Mouse (Mus musculus) heart, embryonic 14.5 days (tissue): Measurements from ENCODE around the gene Ric1. TPM values are rescaled to one million over a fixed set of nuclear protein-coding genes. Genes with fewer than 3 reads are reported as not detected.
"Not testable (repeated sequence)": the region's sequence is repeated elsewhere in the genome, so short reads cannot be mapped to it uniquely, and the experiment has no call there.

Experiments
- ATAC-seq: fragments of 200-750 bp; cut with Nextera tagmentation; 2 replicates; pipeline ENCODE4 v1.8.0; 2017; ENCODE audit warnings: low read depth, moderate TSS enrichment; ENCODE audit not compliant: insufficient number of reproducible peaks, insufficient read depth, low FRiP score
- H3K27ac ChIP-seq, 2 experiments: fragments of 200-500 bp in 1 of 2; fragments of 300-500 bp in 1 of 2; sonication (generic) in 1 of 2; replicated peaks in 1 of 2; 2 replicates each; pipeline ENCODE4 v1.5.1; 2012 to 2014; ENCODE audit warnings: low read depth in 2 of 2, low read length in 2 of 2, control low read depth in 1 of 2, mild to moderate bottlenecking in 1 of 2, mixed read lengths in 1 of 2; ENCODE audit not compliant: control insufficient read depth in 1 of 2, insufficient read depth in 1 of 2
- H3K27me3 ChIP-seq: fragments of 300-500 bp; sonication (generic); 2 replicates; pipeline ENCODE4 v1.6.1; 2014; ENCODE audit warnings: mild to moderate bottlenecking, low read length, control low read depth; ENCODE audit not compliant: control insufficient read depth, insufficient read depth
- H3K36me3 ChIP-seq: fragments of 300-500 bp; sonication (generic); 2 replicates; pipeline ENCODE4 v1.6.1; 2014; ENCODE audit warnings: mild to moderate bottlenecking, control low read depth, low read length, mixed read lengths; ENCODE audit not compliant: control insufficient read depth, insufficient read depth
- H3K4me1 ChIP-seq, 2 experiments: fragments of 200-500 bp in 1 of 2; fragments of 300-500 bp in 1 of 2; sonication (generic) in 1 of 2; 2 replicates each; pipeline ENCODE4 v1.6.1; 2012 to 2014; ENCODE audit warnings: low read length in 2 of 2, control low read depth in 1 of 2, mixed read lengths in 1 of 2; ENCODE audit not compliant: control insufficient read depth in 2 of 2, insufficient read depth in 2 of 2
- H3K4me2 ChIP-seq: fragments of 300-500 bp; sonication (generic); 2 replicates; pipeline ENCODE4 v1.6.1; 2014; ENCODE audit warnings: mild to moderate bottlenecking, low read length
- H3K4me3 ChIP-seq, 2 experiments: fragments of 200-500 bp in 1 of 2; fragments of 300-500 bp in 1 of 2; sonication (generic) in 1 of 2; 2 replicates each; pipeline ENCODE4 v1.5.1; 2012 to 2014; ENCODE audit warnings: low read length in 2 of 2, mild to moderate bottlenecking in 2 of 2, control low read depth in 1 of 2, low read depth in 1 of 2, moderate library complexity in 1 of 2; ENCODE audit not compliant: control insufficient read depth in 1 of 2, insufficient read depth in 1 of 2
- H3K9ac ChIP-seq: fragments of 300-500 bp; sonication (generic); 2 replicates; pipeline ENCODE4 v1.6.1; 2014; ENCODE audit warnings: mild to moderate bottlenecking, low read length
- H3K9me3 ChIP-seq: fragments of 300-500 bp; sonication (generic); 2 replicates; pipeline ENCODE4 v1.6.1; 2016; ENCODE audit warnings: low read length, control low read depth; ENCODE audit not compliant: control insufficient read depth
- WGBS: fragments of 180-500 bp; shearing (Covaris S2); extraction: QIAGEN DNeasy Blood & Tissue Kit; methylation state at CpG from one replicate; pipeline ENCODE4 v1.1.7; 2014; 5-methylcytosine and 5-hydroxymethylcytosine counted together
- polyA plus RNA-seq: library from polyadenylated mRNA; unstranded; fragments of >200 nt; fragmentation: Nextera tagmentation; extraction: Ambion mirVana; gene quantifications from 2 replicates; pipeline ENCODE4 v1.2.1, GENCODE M21; 2014

The Ric1 gene
- polyA plus RNA-seq, 1 experiment from 2014 or later: 9.7 TPM

DNA sequence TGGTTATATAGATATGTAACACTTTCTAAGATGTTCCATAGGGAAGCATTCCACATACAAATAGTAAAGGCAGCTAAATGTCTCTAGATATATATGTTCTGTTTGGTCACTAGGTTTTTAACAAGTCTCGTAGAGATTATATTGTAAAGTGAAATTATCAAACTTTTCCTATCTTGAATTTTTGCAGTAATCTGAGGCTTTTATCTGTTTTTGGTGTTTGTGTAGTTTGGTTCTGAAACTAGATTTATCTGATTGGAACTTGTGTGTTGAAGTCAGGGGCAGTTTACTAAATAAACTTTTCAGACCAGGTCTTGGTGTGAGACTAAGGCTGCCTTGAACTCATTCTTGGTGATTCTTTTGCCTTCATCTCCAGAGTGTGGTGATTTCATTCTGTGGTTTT is 29.0 kb downstream of the Ric1 start:
- H3K36me3 ChIP-seq: no peaks in the 10 kb centered on the region

DNA sequence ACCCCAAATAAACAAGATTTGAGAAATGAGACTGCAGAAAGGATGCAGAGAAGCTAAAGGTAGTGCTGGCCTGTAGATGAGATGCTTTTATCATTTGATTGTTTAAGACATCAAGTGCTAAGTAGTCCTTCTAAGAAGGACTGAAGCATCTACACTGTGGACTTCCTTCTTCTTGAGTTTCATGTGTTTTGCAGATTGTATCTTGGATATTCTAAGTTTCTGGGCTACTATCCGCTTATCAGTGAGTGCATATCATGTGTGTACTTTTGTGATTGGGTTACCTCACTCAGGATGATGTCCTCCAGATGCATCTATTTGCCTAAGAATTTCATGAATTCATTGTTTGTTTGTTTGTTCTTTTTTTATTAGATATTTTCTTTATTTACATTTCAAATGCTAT is 29.9 kb downstream of the Ric1 start:
- not testable (repeated sequence) for H3K4me1 ChIP-seq, H3K9ac ChIP-seq, H3K27me3 ChIP-seq, ATAC-seq, H3K9me3 ChIP-seq, H3K27ac ChIP-seq, H3K36me3 ChIP-seq, H3K4me3 ChIP-seq, H3K4me2 ChIP-seq
- 95% methylated on average over 1 of the region's 1 CpGs for WGBS

More for the DNA sequence above, 29.0 kb downstream of the Ric1 start:
- Histone ChIP-seq H3K9me3 (no peaks in the 10 kb centered on the region), H3K4me2 (no peak overlapping the region), H3K27ac (no peak overlapping the region), H3K27me3 (no peaks in the 10 kb centered on the region), H3K4me3 (no peak overlapping the region), H3K4me1 (no peaks in the 10 kb centered on the region), H3K9ac (no peak overlapping the region)
- 94% methylated on average over 1 of the region's 1 CpGs for WGBS
- ATAC-seq: no peak

DNA sequence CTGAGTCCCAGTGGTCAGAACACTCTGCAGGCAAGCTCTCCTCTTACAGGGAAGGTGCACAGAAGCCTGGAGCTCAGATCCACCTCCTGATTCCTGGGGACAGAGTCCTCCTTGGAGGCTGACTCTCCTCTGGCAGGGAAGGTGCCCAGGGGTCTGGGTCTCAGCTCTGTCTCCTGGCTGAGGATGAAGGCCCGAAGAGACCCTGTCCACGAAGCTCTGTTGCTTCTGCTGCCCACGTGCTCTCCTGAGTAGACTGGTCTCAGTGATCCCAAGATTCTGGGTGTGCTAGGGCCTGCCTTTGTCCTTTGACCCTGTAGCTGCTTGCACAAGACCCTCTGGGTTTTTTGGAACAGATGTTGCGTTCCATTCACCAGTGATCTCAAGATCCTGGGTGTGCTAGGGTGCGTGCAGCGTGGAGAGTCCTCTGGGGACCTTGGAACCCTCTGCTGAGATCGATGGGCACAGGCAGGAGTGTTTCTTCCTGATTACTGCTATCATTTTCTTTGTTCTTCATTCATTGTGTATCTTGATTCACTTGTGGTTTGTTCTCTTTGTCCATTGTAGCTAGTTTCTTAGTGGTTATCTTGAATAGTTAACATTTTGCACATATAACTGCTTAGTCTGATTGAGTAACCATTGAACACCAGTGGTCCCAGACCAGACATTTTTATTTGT is 35.2 kb downstream of the Ric1 start:
- not testable (repeated sequence) for H3K9ac ChIP-seq, H3K27me3 ChIP-seq, H3K9me3 ChIP-seq, H3K4me3 ChIP-seq, ATAC-seq, H3K27ac ChIP-seq, H3K4me2 ChIP-seq, H3K36me3 ChIP-seq, H3K4me1 ChIP-seq
- WGBS: 91% methylated on average over 7 of the region's 7 CpGs

DNA sequence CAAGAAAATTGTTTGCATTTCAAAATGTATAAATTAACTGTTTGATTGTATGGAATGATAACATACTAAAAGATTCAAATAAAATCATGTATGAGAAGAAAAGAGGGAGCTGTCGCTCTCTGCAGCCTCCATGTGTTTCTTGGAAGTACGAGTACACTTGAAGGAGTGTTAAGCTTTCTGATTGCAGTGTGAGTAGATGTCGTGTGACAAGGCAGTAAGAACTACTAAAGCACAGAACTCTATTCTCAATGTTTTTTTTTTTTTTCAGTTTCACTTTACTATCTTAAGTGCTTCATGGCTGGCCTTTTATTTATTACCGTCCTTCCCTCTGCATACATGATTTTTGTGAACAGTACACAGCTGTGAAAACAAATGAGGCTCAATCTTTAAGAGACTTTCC is 40.1 kb downstream of the Ric1 start:
- 70% methylated on average over 4 of the region's 4 CpGs for WGBS
- H3K27ac ChIP-seq: no peak overlapping the region

DNA sequence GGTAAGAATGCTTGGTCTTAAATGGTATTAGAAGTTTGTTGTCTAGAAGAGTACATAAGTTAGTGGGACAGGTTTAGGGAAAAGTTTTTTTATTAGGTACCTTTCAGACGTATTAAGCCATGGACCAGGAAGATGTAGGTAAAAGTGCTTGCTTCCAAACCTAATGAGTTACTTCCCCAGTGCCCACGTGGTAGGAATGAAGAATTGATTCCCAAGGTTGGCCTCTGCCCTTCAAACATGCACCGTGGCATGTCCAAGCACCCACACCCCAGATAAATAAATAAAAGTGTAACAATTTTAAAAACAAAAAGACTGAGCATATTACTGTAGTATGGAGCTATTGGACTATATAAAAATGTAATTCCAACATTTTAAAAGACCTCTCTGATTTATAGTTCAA is 40.5 kb downstream of the Ric1 start:
- Histone ChIP-seq H3K9ac (no peak overlapping the region), H3K4me2 (no peak overlapping the region), H3K27ac (no peak overlapping the region), H3K27me3 (no peaks in the 10 kb centered on the region), H3K4me3 (no peak overlapping the region), H3K9me3 (no peaks in the 10 kb centered on the region), H3K4me1 (peaks cover 0 to 4% of the 10 kb centered on the region in 2 experiments; a peak in 1 of 4 replicates), H3K36me3 (no peaks in the 10 kb centered on the region)
- WGBS: 73% methylated on average over 3 of the region's 3 CpGs
- no peak for ATAC-seq

More for the DNA sequence above, 40.1 kb downstream of the Ric1 start:
- Histone ChIP-seq H3K4me2 (no peak overlapping the region), H3K9me3 (no peaks in the 10 kb centered on the region), H3K4me3 (no peak overlapping the region), H3K27me3 (no peaks in the 10 kb centered on the region), H3K36me3 (no peaks in the 10 kb centered on the region), H3K4me1 (peaks cover 0 to 4% of the 10 kb centered on the region in 2 experiments; a peak in 1 of 4 replicates), H3K9ac (no peak overlapping the region)
- ATAC-seq: no peak

DNA sequence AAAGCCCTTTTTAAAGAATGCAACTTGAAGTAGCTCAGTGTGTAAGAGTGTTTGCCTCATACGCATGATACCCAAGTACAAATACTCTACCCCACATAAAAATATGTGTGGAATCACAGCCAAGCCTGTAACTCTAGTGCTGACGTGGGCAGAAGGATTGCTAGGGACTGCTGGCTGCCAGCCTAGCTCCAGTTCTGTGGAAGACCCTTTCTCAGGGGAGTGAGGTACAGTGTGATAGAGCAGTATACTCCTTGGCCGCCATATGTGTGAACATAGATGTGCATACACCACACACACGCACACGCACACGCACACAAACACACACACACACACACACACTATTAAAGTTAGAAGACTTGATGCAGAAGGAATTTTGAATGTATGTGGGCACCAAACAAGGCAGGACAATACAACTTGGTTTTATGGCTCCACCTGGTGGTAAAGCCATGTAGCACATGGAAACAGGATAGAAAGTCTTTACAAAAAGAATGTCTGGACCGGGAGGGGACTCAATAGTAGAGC is 41.2 kb downstream of the Ric1 start:
- H3K4me1 ChIP-seq: peaks cover 0 to 4% of the 10 kb centered on the region in 2 experiments; a peak in 1 of 4 replicates
- 0 out of 2 replicates have a peak, but pooled peaks cover 4% of the 10 kb centered on the region for H3K36me3 ChIP-seq
- H3K27ac ChIP-seq: no peak overlapping the region; a peak in 1 of 4 replicates
- WGBS: 48% methylated on average over 7 of the region's 7 CpGs
- H3K4me2 ChIP-seq: no peak overlapping the region
- no peaks in the 10 kb centered on the region for H3K27me3 ChIP-seq
- H3K9me3 ChIP-seq: no peaks in the 10 kb centered on the region
- H3K9ac ChIP-seq: no peak overlapping the region
- ATAC-seq: no peak
- no peak overlapping the region for H3K4me3 ChIP-seq

DNA sequence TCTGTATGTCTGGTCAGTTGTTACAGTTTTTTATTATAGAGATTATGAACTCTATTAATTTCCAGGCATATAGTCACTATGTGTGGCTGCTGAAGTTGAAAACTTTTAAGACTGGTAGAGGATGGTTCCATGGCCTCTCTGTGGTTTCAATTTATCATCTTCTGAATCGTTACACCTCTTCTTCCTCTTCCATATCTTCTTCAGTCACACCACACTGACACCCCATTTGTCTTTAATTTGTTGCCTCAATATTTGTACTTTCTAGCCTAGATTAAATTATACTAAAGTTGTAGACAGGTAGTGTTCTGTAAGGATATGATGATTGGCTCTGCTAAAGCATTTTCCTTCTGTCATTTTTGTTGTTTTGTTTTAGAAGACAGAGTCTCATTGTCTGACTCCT is 44.4 kb downstream of the Ric1 start:
- no peaks in the 10 kb centered on the region for H3K9me3 ChIP-seq
- no peak for ATAC-seq
- peaks cover 0 to 4% of the 10 kb centered on the region in 2 experiments; a peak in 1 of 4 replicates for H3K4me1 ChIP-seq
- no peaks in the 10 kb centered on the region for H3K27me3 ChIP-seq
- H3K9ac ChIP-seq: no peak overlapping the region
- 78% methylated on average over 1 of the region's 1 CpGs for WGBS
- no peak overlapping the region for H3K4me3 ChIP-seq
- H3K4me2 ChIP-seq: no peak overlapping the region
- H3K27ac ChIP-seq: no peak overlapping the region
- H3K36me3 ChIP-seq: peaks cover 18% of the 10 kb centered on the region

DNA sequence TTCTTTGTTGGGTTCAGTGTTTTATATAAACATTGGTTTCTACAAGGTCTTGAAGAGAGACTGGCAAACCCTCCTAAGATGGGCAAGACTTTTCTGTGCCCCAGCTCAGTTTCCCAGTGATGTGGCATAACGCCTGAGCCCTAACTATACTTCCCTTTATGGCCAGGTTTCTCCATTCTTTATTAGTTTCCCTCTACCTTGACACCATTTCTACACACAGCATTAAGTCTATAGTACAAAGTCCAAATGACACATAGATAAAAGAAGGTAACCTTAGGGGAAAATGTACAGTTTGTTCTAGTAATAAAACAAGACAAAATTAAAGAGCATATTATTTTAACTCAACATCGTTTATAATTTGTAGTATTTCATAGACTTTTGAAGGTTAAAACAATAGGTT is 60.4 kb downstream of the Ric1 start:
- Histone ChIP-seq H3K27ac (no peak overlapping the region), H3K4me3 (no peak overlapping the region), H3K4me1 (no peaks in the 10 kb centered on the region), H3K36me3 (peaks cover 64% of the 10 kb centered on the region), H3K27me3 (no peaks in the 10 kb centered on the region), H3K9me3 (no peaks in the 10 kb centered on the region), H3K4me2 (no peak overlapping the region), H3K9ac (no peak overlapping the region)
- 84% methylated on average over 2 of the region's 2 CpGs for WGBS
- ATAC-seq: no peak
